Mouse (Mus musculus) macrophage (primary cell): ENCODE data around the gene 0610040J01Rik. TPM values are rescaled to one million over a fixed set of nuclear protein-coding genes. Genes with fewer than 3 reads are reported as not detected.

ENCODE experiments used
- H3K27ac ChIP-seq: fragments of 350-480 bp; formaldehyde crosslinking; 2 replicates; pipeline ENCODE4 v1.9.0; 2021
- H3K36me3 ChIP-seq: fragments of 350-480 bp; formaldehyde crosslinking; 2 replicates; pipeline ENCODE4 v1.9.0; 2021; ENCODE audit errors: inconsistent target
- H3K4me3 ChIP-seq: fragments of 350-480 bp; formaldehyde crosslinking; 2 replicates; pipeline ENCODE4 v1.9.0; 2021; ENCODE audit errors: inconsistent target
- H3K79me2 ChIP-seq: fragments of 350-480 bp; formaldehyde crosslinking; 2 replicates; pipeline ENCODE4 v1.9.0; 2021; ENCODE audit errors: inconsistent target
- WGBS: methylation state at CpG from one replicate; pipeline ENCODE4 v1.1.7; 2026; ENCODE audit warnings: inconsistent platforms; ENCODE audit not compliant: missing documents; 5-methylcytosine and 5-hydroxymethylcytosine counted together
- polyA plus RNA-seq: library from polyadenylated mRNA; stranded (reverse); fragments of 250-400 nt; gene quantifications from 3 replicates; pipeline ENCODE4 v1.2.4, GENCODE M21; 2018; ENCODE audit warnings: inconsistent platforms

The 0610040J01Rik gene
- polyA plus RNA-seq, 1 experiment from 2014 or later = 1.9 TPM

DNA sequence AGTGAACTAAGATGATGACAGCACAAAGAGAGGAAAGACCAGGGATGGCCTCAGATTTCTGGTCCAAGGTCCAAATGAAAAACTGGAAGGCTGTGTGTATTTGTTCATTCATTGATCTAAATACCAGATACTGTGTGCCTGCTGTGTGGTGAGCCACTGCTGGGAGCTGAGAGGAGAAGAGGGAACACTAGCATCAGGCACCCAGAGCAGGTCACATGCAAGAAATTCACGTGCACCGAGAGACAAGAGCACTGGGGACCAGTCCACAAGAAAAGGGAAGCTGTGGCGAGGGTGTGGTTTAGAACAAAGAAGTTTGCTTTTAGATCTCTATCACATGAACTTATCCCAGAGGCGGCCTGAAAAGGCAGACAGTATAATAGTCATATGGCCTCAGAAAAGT, 126.4 kb downstream of the 0610040J01Rik start:
- H3K4me3 ChIP-seq = no peak overlapping the region
- H3K36me3 ChIP-seq = peaks cover 15% of the 10 kb centered on the region; the same call in 1 of the 2 replicates
- peaks cover 74% of the 10 kb centered on the region for H3K79me2 ChIP-seq
- H3K27ac ChIP-seq = peak overlapping the region; percentile 82
- WGBS = 2% methylated on average over 4 of the region's 4 CpGs

DNA sequence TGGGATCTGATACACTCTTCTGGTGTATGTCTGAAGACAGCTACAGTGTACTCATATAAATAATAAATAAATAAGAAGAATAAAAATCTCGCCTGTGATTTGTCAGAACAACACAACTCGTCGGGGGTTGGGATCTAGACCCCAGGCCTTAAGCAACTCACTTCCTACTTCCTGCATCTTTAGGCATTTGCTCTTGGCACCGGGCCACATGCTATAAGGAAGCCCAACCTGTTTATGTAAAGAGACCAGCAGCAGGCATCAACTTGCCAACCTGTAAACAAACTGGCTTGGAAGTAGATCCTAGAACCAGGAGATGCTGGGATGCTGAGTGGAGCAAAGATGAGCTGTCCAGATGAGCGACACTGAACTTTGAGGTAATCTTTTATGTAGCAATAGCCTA, 129.7 kb downstream of the 0610040J01Rik start:
- Histone ChIP-seq H3K36me3 (no peaks in the 10 kb centered on the region), H3K27ac (no peak overlapping the region), H3K4me3 (no peak overlapping the region), H3K79me2 (peaks cover 84% of the 10 kb centered on the region)
- WGBS = 45% methylated on average over 5 of the region's 5 CpGs

DNA sequence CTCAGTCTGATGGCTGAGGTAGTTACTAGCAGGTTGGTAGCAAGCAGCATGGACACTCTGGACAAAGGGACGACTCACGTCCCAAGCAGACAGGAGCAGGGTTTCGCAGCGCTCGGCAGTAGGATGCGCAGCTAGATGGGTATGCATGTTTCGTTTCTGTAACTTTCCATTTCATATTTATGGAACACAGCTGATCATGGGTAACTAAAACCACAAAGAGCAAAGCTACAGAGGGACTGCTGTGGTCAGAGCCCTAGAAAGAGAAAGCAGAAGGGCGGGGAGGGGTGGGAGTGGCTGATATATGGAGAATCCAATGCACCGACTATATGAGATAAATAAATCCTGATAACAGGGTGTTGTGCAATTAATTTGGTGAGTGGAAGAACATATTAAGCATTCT, 131.1 kb downstream of the 0610040J01Rik start:
- no peaks in the 10 kb centered on the region for H3K36me3 ChIP-seq
- peak overlapping the region; percentile 3; the same call in 1 of the 2 replicates for H3K4me3 ChIP-seq
- WGBS = 15% methylated on average over 9 of the region's 9 CpGs
- peak overlapping the region; percentile 58 for H3K27ac ChIP-seq
- peaks cover 84% of the 10 kb centered on the region for H3K79me2 ChIP-seq

DNA sequence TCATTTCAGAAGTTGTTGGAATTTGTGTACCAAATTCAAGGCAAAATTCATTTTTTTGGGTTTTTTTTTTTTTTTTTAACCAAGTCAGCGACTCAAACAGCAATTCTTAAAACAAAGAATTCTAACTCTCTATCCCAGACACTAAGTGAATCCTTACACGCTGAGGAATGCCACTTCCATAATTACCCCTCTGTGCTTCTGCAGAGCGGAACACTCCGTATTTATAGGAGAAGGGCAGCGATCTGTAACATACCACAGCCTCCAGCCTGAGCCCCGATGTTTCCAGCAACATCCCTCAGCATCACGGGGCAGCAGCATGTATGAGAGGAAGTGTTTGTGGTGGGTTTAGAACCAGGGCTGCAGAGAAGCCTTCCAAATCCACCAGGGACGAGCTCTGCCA, 135.4 kb downstream of the 0610040J01Rik start:
- Histone ChIP-seq H3K36me3 (no peaks in the 10 kb centered on the region), H3K27ac (no peak overlapping the region), H3K79me2 (peaks cover 90% of the 10 kb centered on the region), H3K4me3 (no peak overlapping the region)
- 93% methylated on average over 7 of the region's 8 CpGs for WGBS

DNA sequence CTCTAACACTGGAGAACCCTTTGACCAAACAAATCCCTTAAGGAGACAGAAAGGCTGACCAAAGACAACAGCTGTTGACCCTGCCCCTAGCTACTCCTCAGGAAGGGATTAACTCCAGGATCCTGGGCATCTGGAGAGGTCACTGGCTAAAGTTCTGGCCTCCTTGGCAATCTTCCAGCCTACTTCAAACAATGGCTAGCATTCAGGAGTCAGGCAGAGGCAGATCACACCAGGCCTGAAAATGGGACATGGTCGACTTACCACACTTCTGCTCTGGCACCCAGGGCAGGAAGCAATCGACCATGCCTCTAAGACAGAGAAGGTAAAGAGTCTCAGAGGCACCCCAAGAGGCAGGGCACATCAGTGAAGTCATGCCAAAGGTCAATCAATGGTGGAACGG, 137.0 kb downstream of the 0610040J01Rik start:
- H3K79me2 ChIP-seq = peaks cover 100% of the 10 kb centered on the region
- WGBS = 22% methylated on average over 3 of the region's 3 CpGs
- H3K36me3 ChIP-seq = no peaks in the 10 kb centered on the region
- H3K4me3 ChIP-seq = no peak overlapping the region
- no peak overlapping the region for H3K27ac ChIP-seq

Other genes with a start within 250 kb of the 0610040J01Rik start
- gene Nwd2, start 163.3 kb upstream of the 0610040J01Rik start, polyA plus RNA-seq = not detected in 3 replicates
- gene Rell1, start 156.5 kb downstream of the 0610040J01Rik start, polyA plus RNA-seq = 13.4 to 54.1 TPM (median 37.2 TPM) in 3 replicates